Mouse (Mus musculus): ENCODE data around the gene Vapb. TPM values are rescaled to one million over a fixed set of nuclear protein-coding genes. Genes with fewer than 3 reads are reported as not detected.

Vapb gene
- total RNA-seq, 1 experiment from 2014 or later = 177 TPM

GRCm38 (mm10) chr2:173791904-173792757 is 54.8 kb downstream of the Vapb start:
- no peak for DNase-seq

- no peak for DNase-seq
These were observed 56.7 kb downstream of the Vapb start for GRCm38 (mm10) chr2:173794018-173794417.

- DNase-seq = no peak
These were observed 57.5 kb downstream of the Vapb start for GRCm38 (mm10) chr2:173794531-173795510.

- DNase-seq = no peak
These were observed 58.7 kb downstream of the Vapb start for GRCm38 (mm10) chr2:173795801-173796673.

- no peak for DNase-seq
These were observed 59.3 kb downstream of the Vapb start for GRCm38 (mm10) chr2:173796674-173796963.

- no peak for DNase-seq
These were observed 62.2 kb downstream of the Vapb start for GRCm38 (mm10) chr2:173799513-173799912.

GRCm38 (mm10) chr2:173800566-173800965 is 63.3 kb downstream of the Vapb start:
- DNase-seq = no peak

- no peak for DNase-seq
These were observed 64.1 kb downstream of the Vapb start for GRCm38 (mm10) chr2:173801405-173801876.

- no peak for DNase-seq
These were observed 64.9 kb downstream of the Vapb start for GRCm38 (mm10) chr2:173802176-173802575.

- no peak for DNase-seq
These were observed 65.6 kb downstream of the Vapb start for GRCm38 (mm10) chr2:173802956-173803355.

- no peak for DNase-seq
These were observed 66.5 kb downstream of the Vapb start for GRCm38 (mm10) chr2:173803827-173804226.

GRCm38 (mm10) chr2:173806621-173807020 is 69.3 kb downstream of the Vapb start:
- no peak for DNase-seq

GRCm38 (mm10) chr2:173808942-173809341 is 71.6 kb downstream of the Vapb start:
- no peak for DNase-seq

- DNase-seq = no peak
These were observed 72.9 kb downstream of the Vapb start for GRCm38 (mm10) chr2:173810036-173810850.

- DNase-seq = no peak
These were observed 73.5 kb downstream of the Vapb start for GRCm38 (mm10) chr2:173810851-173811130.

- no peak for DNase-seq
These were observed 74.5 kb downstream of the Vapb start for GRCm38 (mm10) chr2:173811850-173812249.

- no peak for DNase-seq
These were observed 75.8 kb downstream of the Vapb start for GRCm38 (mm10) chr2:173813071-173813470.

- DNase-seq = no peak
These were observed 89.0 kb downstream of the Vapb start for GRCm38 (mm10) chr2:173826287-173826686.

- DNase-seq = no peak
These were observed 89.9 kb downstream of the Vapb start for GRCm38 (mm10) chr2:173827228-173827627.

- no peak for DNase-seq
These were observed 90.8 kb downstream of the Vapb start for GRCm38 (mm10) chr2:173828134-173828533.

- no peak for DNase-seq
These were observed 95.6 kb downstream of the Vapb start for GRCm38 (mm10) chr2:173832828-173833492.
